Mouse (Mus musculus) Patski (cell line): Measurements from ENCODE around the gene Srgap1. TPM values are rescaled to one million over a fixed set of nuclear protein-coding genes. Genes with fewer than 3 reads are reported as not detected.
A peak's percentile ranks its signal among the peaks of the same experiment; 100 is the strongest.

Experiments
- ATAC-seq: fragments of 100-300 bp; one replicate; pipeline ENCODE4 v1.8.0; 2021
- CTCF ChIA-PET: fragments of 350-600 bp; sonication (Branson Sonifier 250); formaldehyde crosslinking; loops from one replicate; lab custom pipeline; 2022; ENCODE audit warnings: inconsistent platforms; lab: Charles Lee
- POLR2A ChIA-PET: fragments of 350-600 bp; sonication (Branson Sonifier 250); formaldehyde crosslinking; loops from one replicate; lab custom pipeline; 2022; ENCODE audit warnings: antibody characterized with exemption, inconsistent platforms; lab: Charles Lee
- DNase-seq: peaks from one replicate; pipeline ENCODE4 v3.0.0-alpha.2; 2011; ENCODE audit warnings: low read depth, low spot score
- H3K27me3 ChIP-seq: fragments of 371-371 bp; one replicate; pipeline ENCODE4 v1.5.1; 2021
- CTCF ChIP-seq: fragments of 100-300 bp; IDR thresholded peaks from one replicate; pipeline ENCODE4 v1.5.1; 2021
- in situ Hi-C: fragments of 300-500 bp; cut with MboI; formaldehyde crosslinking; loops from 3 replicates; pipeline ENCODE4 v1.11.1; 2018; ENCODE audit warnings: low pct_unique_long_range_greater_than_20kb, mixed read lengths
- polyA plus RNA-seq: library from polyadenylated mRNA; unstranded; gene quantifications from one replicate; pipeline ENCODE4 v1.2.3, GENCODE M21; 2021

Gene Srgap1
- polyA plus RNA-seq, 1 experiment from 2014 or later: 17.4 TPM

DNA sequence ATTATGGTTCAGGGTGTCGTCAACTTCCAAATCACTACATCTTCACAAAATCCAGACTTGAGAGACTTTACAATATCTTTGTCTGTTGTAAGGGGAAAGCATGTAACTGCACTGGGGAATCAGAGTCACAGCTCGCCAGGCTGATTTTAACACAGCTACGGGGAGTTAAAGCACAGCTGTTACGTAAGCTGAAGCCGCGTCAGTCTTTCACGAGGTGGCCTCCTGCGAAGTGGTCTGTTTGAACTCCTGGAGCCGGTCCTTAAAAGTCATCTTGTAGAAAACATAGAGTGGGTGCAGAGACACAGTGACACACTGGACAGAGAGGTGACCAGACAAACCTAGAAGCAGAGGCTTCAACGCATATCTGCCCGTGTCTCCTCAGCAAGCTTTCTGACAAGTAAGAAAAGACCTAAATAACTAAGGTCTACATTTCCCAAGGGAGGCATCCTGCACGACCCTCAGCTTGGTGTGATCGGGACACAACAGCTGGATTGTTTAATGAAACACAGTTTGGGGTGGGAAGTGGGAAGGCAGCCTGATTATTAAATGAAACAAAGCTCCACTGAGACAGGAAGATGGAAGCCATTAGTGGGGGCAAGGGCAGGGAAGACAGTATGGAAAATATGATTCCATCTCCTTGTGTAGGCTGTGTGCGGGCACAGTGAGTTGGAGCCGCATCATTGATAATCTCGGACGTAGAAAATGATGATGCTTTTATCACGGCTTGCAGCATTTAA is 181.4 kb downstream of the Srgap1 start:
- in situ Hi-C loops: no loop called here
- no peak for TF ChIP-seq CTCF
- ChIA-PET CTCF (no interaction called here), POLR2A (no interaction called here)
- ATAC-seq (no peak), DNase-seq (no peak)
- no peaks in the 10 kb centered on the region for H3K27me3 ChIP-seq

DNA sequence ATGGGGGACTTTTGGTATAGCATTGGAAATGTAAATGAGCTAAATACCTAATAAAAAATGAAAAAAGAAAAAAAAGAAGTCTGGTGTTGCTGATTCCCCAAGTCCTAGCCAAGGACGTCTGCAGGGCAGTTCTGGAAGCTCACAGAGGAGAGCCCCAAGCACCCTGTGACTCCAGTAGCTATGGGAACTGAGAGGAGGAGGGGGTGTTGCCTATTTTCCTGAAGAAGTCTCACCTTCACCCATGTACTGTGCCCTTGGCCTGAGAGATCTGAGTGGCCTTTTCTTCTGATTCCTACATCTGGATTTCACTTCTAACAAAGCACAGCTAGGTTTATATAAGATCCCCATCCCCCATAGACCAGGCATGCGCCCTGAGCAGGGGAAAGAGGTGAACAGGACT is 186.2 kb downstream of the Srgap1 start:
- ATAC-seq: no peak
- in situ Hi-C loops: no loop called here

DNA sequence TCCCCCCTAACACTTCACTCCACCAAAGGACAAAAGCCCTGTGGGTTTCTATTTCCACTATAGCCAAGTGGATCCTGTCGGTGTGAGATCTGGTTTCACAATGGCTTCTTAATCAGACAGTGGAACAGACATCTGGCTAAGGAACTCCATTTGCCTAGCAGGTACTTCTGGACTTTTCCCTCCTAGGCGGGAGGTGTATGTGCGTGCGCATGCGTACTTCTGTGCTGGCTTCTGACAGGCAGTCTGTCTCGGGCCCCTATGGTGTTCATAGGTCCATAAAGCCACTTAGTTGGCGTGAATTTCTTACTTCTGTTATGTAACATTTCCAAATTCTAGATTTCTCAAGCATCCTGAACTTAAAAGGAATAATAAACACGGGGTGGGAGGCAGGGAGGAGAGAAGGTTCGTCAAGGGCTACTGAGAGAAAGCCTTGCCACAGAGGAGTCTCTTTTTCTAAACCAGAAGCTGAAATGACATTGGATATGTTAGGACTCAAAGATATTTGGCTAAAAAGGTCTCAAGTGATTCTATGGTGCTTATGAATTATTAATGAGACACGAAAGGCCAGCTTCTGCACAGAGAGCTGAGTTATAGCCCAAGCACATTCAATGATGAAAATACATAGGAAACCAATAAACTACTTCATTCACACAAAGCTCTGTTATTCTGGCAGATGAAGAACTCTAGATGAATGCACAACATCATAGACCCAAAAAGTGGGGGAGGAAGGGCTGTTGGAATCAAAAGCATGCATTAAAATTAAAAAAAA is 187.1 kb downstream of the Srgap1 start:
- no peaks in the 10 kb centered on the region for H3K27me3 ChIP-seq
- no peak for TF ChIP-seq CTCF
- ATAC-seq: no peak
- in situ Hi-C loops: no loop called here
- POLR2A ChIA-PET: interaction anchor here (1.1 kb wide), 1 partner anchor 125 kb away, joined by 3 read pairs; no protein-coding TSS in a partner anchor
- DNase-seq: no peak
- CTCF ChIA-PET: no interaction called here

More for the DNA sequence above, 186.2 kb downstream of the Srgap1 start:
- POLR2A ChIA-PET: interaction anchor here (1.1 kb wide), 1 partner anchor 124 kb away, joined by 3 read pairs; no protein-coding TSS in a partner anchor
- TF ChIP-seq CTCF: no peak
- DNase-seq: no peak
- CTCF ChIA-PET: no interaction called here
- no peaks in the 10 kb centered on the region for H3K27me3 ChIP-seq

DNA sequence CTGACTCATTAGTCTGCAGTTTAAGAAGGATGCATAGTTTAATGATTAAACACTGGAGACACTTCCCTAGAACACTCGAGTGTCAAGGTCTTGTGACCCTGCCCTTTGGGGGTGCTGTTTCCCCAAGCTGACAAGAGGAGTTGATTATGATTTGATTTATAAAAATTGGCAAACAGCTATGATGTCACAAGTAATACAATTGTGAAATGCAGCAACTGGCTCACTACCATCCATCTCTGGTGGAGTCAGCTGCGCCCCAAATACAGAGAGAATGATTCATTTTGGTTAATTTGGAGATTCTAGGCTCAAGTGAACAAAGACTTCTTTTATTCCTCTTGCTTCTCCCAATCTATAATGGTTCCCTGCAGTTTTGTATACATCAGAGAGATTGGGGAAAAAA is 188.2 kb downstream of the Srgap1 start:
- POLR2A ChIA-PET: no interaction called here
- in situ Hi-C loops: no loop called here
- TF ChIP-seq CTCF: no peak
- DNase-seq (no peak), ATAC-seq (no peak)
- CTCF ChIA-PET: interaction anchor here (1.4 kb wide), 1 partner anchor 21 kb away, joined by 3 read pairs; no protein-coding TSS in a partner anchor
- H3K27me3 ChIP-seq: no peaks in the 10 kb centered on the region

DNA sequence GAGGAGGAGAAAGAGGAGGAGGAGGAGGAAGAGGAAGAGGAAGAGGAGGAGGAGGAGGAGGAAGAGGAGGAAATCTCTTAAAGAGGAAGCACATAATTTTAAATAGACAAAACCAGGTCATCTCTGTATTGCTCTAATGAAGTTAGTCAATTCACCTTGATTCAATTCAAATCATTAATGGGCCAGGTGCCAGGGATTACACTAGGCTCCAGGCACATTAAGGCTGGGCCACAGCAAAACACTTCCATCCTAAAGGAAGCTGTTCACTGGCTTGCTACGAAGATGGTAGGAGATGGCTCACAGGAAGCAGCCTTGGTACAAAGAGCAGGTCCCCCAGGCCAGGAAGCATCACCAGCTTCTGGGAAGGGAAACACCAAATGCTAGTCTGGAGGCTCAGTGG is 189.0 kb downstream of the Srgap1 start:
- CTCF ChIA-PET: interaction anchor here (1.4 kb wide), 1 partner anchor 20 kb away, joined by 3 read pairs; no protein-coding TSS in a partner anchor
- in situ Hi-C loops: no loop called here
- no peaks in the 10 kb centered on the region for H3K27me3 ChIP-seq
- ATAC-seq (no peak), DNase-seq (no peak)
- POLR2A ChIA-PET: no interaction called here
- no peak for TF ChIP-seq CTCF

DNA sequence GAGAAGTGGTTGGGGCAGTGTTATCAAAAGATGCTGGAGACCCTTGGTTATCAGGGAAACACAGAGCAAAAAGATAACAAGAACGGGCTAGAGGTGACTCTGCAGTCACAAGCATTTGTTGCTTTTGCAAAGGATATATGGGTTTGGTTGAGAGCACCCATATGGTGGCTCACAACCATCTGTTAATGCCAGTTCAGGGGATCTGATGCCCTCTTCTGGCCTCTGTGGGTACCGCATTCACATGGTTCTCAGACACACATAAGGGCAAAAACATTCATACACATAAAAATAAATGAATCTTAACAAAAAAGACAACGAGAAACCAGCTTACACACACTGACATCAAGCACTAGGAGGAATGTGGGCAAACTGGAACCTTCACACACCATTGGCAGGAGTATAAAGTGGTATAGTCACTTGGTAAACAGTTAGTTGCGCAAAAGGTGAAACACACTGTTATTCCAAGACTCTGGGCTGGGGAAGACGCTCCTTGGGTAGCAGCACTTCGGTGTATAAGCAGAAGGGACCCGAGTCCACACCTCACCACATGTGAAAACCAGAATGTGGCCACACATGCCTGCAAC is 191.2 kb downstream of the Srgap1 start:
- H3K27me3 ChIP-seq: no peaks in the 10 kb centered on the region
- ATAC-seq (no peak), DNase-seq (no peak)
- in situ Hi-C loops: no loop called here
- TF ChIP-seq CTCF: peak; percentile 66
- ChIA-PET CTCF (no interaction called here), POLR2A (no interaction called here)

DNA sequence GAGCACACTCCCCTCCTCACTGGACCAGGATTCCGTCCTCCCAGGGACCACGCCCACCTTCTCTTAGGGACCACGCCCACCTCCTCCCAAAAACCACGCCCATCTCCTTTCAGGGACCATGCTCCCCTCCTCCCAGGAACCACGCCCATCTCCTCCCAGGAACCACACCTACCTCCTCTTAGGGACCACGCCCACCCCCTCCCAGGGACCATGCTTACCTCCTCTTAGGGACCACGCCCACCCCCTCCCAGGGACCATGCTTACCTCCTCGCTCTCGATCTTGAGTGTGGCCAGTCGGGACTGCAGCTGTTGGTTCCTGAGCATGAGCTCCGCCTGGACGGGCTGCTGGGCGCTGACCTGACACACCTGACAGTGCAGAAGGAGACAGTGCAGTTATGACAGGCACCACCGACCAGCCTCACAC is 193.7 kb downstream of the Srgap1 start:
- ChIA-PET CTCF (interaction anchor here (0.8 kb wide), 1 partner anchor 20 kb away, joined by 3 read pairs; no protein-coding TSS in a partner anchor), POLR2A (no interaction called here)
- no peak for ATAC-seq
- in situ Hi-C loops: no loop called here
- H3K27me3 ChIP-seq: no peaks in the 10 kb centered on the region
- no peak for DNase-seq
- no peak for TF ChIP-seq CTCF

DNA sequence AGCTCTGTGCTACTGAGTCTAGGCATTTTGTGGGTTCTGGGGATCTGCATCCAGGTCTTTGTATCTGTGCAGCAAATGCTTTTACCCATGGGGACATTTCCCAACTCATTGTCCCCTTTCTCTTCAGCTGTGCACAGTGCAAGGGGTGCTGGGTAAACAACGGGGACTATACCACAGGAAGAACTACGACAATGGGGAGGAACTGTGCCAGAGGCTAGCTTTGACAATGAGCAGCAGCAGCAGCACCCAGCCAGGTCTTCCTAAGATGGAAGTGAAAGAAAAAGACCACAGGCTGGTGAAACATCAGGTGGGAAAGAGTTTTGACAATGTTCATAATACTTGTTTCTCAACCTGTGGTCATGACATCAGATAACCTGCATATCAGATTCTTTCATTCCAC is 197.6 kb downstream of the Srgap1 start:
- DNase-seq: no peak
- in situ Hi-C loops: no loop called here
- POLR2A ChIA-PET: no interaction called here
- TF ChIP-seq CTCF: no peak
- no peak for ATAC-seq
- H3K27me3 ChIP-seq: no peaks in the 10 kb centered on the region
- CTCF ChIA-PET: no interaction called here

DNA sequence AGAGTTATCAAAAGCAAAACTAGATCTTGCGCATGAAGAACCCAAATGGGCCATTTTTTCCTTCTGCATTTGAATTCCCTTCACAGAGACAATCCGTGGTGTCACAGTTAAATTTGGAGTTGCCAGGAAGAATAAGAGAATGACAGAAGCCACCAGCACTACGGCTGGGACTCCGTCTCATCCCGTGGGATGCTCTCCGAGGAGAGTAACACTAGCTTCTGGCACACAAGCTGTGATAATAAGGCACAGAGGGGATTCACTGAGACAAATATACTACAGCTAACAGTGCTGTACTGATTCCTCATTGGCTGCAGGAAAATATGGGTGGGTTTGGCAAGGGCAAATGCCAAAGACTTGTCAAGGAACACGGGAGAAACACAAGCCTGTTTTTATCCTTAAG is 201.4 kb downstream of the Srgap1 start:
- ATAC-seq: no peak
- no peak for DNase-seq
- in situ Hi-C loops: no loop called here
- POLR2A ChIA-PET: no interaction called here
- CTCF ChIA-PET: no interaction called here
- no peak for TF ChIP-seq CTCF
- H3K27me3 ChIP-seq: no peaks in the 10 kb centered on the region

DNA sequence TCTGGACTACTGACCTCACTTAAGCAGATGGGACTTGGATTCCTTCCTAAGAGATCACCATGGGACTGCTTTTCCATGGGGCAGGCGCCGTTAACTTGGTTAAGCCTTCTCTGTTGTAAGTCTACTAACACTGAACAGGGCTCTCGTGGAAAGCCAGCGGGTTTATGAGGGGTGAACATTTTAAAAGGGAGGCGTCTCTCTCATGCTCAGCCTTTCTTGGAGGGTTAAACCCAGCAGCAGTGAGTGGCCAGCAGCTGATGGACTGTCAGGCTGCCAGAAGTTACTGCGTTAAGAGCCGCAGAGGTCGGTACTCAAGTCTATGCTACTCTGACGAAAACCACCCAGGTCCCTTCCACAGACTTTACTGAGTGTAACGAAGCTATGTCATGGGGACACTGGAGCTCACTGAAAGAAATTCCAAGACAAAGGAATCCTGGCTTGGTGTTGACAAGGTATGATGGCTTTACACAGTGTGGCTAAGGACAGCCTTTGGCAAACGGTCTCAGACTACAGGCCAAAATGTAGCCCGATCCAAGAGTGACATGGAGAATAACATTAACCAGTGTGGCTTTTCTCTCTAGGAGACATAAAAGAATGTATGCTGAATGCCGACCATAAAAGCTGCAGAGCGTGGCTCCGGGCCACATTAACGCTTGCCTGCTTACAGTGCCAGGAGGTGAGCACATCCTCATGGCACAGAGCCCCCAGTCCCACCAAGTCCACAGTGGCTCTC is 209.8 kb downstream of the Srgap1 start:
- in situ Hi-C loops: loop anchor here (5.0 kb wide), 1 partner anchor 215 kb away; no protein-coding TSS in a partner anchor
- peak; percentile 81 for ATAC-seq
- DNase-seq: peak; percentile 55

More for the DNA sequence above, 209.8 kb downstream of the Srgap1 start:
- H3K27me3 ChIP-seq: no peaks in the 10 kb centered on the region
- CTCF ChIA-PET: interaction anchor here (1.2 kb wide), 1 partner anchor 21 kb away, joined by 3 read pairs; no protein-coding TSS in a partner anchor
- no peak for TF ChIP-seq CTCF
- POLR2A ChIA-PET: no interaction called here
